22 mouse cellular contexts compared by ENCODE assay signal in genomic region chr4:46413406-46413805, GRCm38 (mm10). TPM values are rescaled to one million over a fixed set of nuclear protein-coding genes. Genes with fewer than 3 reads are reported as not detected.
DNase-seq lines count a peak whose midpoint lies in the region; ATAC-seq lines count a peak whose summit lies in the region.
"Had no signal": no experiment of that assay in that cellular context is flagged by ENCODE, and none has a peak within 500 bp of the region (broad histone marks: within the 10 kb centered on the region; RNA-seq: fewer than 3 reads in every experiment).

Hemgn (minus strand) TSS chr4:46413506.

- H3K27ac ChIP-seq in heart, embryonic 10.5 days, result no peak within 1 kb of the TSS; the same call in 1 of the 2 replicates
- no peak within 1 kb of the TSS for H3K27ac ChIP-seq in neural tube, embryonic 11.5 days (ENCODE audit: low read depth, low read length)
- H3K27ac ChIP-seq in neural tube, embryonic 15.5 days (replicated peaks), result no peak within 1 kb of the TSS
- no peak within 1 kb of the TSS for H3K27ac ChIP-seq in limb, embryonic 10.5 days
- no peak within 1 kb of the TSS for H3K27ac ChIP-seq in stomach, embryonic 16.5 days (ENCODE audit: low read length)
- H3K27ac ChIP-seq: heart, embryonic 13.5 days; hindbrain, embryonic 15.5 days had no signal

- DNase-seq in heart, embryonic 10.5 days (ENCODE audit: low spot score), result no peak
- DNase-seq in heart, postnatal 4 days, result no peak
- DNase-seq in neural tube, embryonic 11.5 days (ENCODE audit: low spot score), result no peak
- no peak for DNase-seq in limb, embryonic 10.5 days (ENCODE audit: low spot score)
- DNase-seq in thymus, postnatal 0 days (ENCODE audit: low spot score), result no peak
- DNase-seq in kidney, postnatal 25 days, result no peak
- DNase-seq: cerebellum, adult 11-12 months; gastrocnemius, postnatal 14 days; kidney, postnatal 10 days; lung, adult 18-20 months; lung, postnatal 4 days; right cerebral cortex, postnatal 4 days; thymus, postnatal 4 days had no signal

- no peaks in the 10 kb centered on the region for H3K36me3 ChIP-seq in heart, embryonic 10.5 days
- no peaks in the 10 kb centered on the region for H3K36me3 ChIP-seq in neural tube, embryonic 11.5 days (ENCODE audit: control insufficient read depth, insufficient read depth, low read length)
- no peaks in the 10 kb centered on the region for H3K36me3 ChIP-seq in neural tube, embryonic 15.5 days
- no peaks in the 10 kb centered on the region for H3K36me3 ChIP-seq in limb, embryonic 10.5 days
- no peaks in the 10 kb centered on the region for H3K36me3 ChIP-seq in stomach, embryonic 16.5 days (ENCODE audit: control insufficient read depth, insufficient read depth, low read length)
- H3K36me3 ChIP-seq: heart, embryonic 13.5 days; hindbrain, embryonic 15.5 days had no signal

- H3K27me3 ChIP-seq in heart, embryonic 10.5 days (ENCODE audit: insufficient read depth, poor library complexity, severe bottlenecking), result no peaks in the 10 kb centered on the region
- H3K27me3 ChIP-seq in neural tube, embryonic 11.5 days (ENCODE audit: control insufficient read depth, insufficient read depth, low read length), result no peaks in the 10 kb centered on the region
- H3K27me3 ChIP-seq in neural tube, embryonic 15.5 days (replicated peaks), result no peaks in the 10 kb centered on the region
- no peaks in the 10 kb centered on the region for H3K27me3 ChIP-seq in limb, embryonic 10.5 days (ENCODE audit: low read depth, poor library complexity, severe bottlenecking)
- no peaks in the 10 kb centered on the region for H3K27me3 ChIP-seq in stomach, embryonic 16.5 days (ENCODE audit: control insufficient read depth, insufficient read depth, low read length)
- H3K27me3 ChIP-seq: hindbrain, embryonic 15.5 days had no signal

- H3K9me3 ChIP-seq in heart, embryonic 10.5 days, result no peaks in the 10 kb centered on the region
- no peaks in the 10 kb centered on the region for H3K9me3 ChIP-seq in neural tube, embryonic 11.5 days (ENCODE audit: control insufficient read depth, low read length)
- H3K9me3 ChIP-seq in neural tube, embryonic 15.5 days (replicated peaks), result no peaks in the 10 kb centered on the region
- H3K9me3 ChIP-seq in limb, embryonic 10.5 days (replicated peaks), result no peaks in the 10 kb centered on the region
- H3K9me3 ChIP-seq in stomach, embryonic 16.5 days (replicated peaks; ENCODE audit: control insufficient read depth, low read length), result no peaks in the 10 kb centered on the region
- H3K9me3 ChIP-seq: heart, embryonic 13.5 days; hindbrain, embryonic 15.5 days had no signal

- no peak within 1 kb of the TSS for H3K9ac ChIP-seq in neural tube, embryonic 11.5 days (ENCODE audit: low read length)
- no peak within 1 kb of the TSS for H3K9ac ChIP-seq in neural tube, embryonic 15.5 days (replicated peaks)
- H3K9ac ChIP-seq in stomach, embryonic 16.5 days (ENCODE audit: low read length), result no peak within 1 kb of the TSS
- H3K9ac ChIP-seq: heart, embryonic 13.5 days; hindbrain, embryonic 15.5 days had no signal

- WGBS in heart, embryonic 10.5 days, result 79% methylated on average over 7 of the region's 7 CpGs
- 78% methylated on average over 7 of the region's 7 CpGs for WGBS in neural tube, embryonic 11.5 days
- WGBS in neural tube, embryonic 15.5 days, result 85% methylated on average over 7 of the region's 7 CpGs
- WGBS in limb, embryonic 10.5 days, result 82% methylated on average over 7 of the region's 7 CpGs
- WGBS in stomach, embryonic 16.5 days, result 74% methylated on average over 7 of the region's 7 CpGs

- H3K4me2 ChIP-seq in neural tube, embryonic 11.5 days (ENCODE audit: low read depth), result no peak within 1 kb of the TSS
- no peak within 1 kb of the TSS for H3K4me2 ChIP-seq in neural tube, embryonic 15.5 days
- no peak within 1 kb of the TSS for H3K4me2 ChIP-seq in stomach, embryonic 16.5 days (ENCODE audit: low read depth, low read length)
- H3K4me2 ChIP-seq: heart, embryonic 13.5 days; hindbrain, embryonic 15.5 days had no signal

- no peak for ATAC-seq in neural tube, embryonic 11.5 days (ENCODE audit: insufficient read depth, low FRiP score, low TSS enrichment)
- ATAC-seq in neural tube, embryonic 15.5 days (ENCODE audit: low FRiP score), result no peak
- no peak for ATAC-seq in stomach, embryonic 16.5 days (ENCODE audit: insufficient read depth, low FRiP score)
- ATAC-seq: intestine, postnatal 0 days; Patski had no signal

- no peaks in the 10 kb centered on the region; the same call in 1 of the 2 replicates for H3K4me1 ChIP-seq in heart, embryonic 10.5 days
- no peaks in the 10 kb centered on the region for H3K4me1 ChIP-seq in neural tube, embryonic 11.5 days (ENCODE audit: control insufficient read depth, insufficient read depth, low read length)
- H3K4me1 ChIP-seq in neural tube, embryonic 15.5 days, result no peaks in the 10 kb centered on the region
- no peaks in the 10 kb centered on the region for H3K4me1 ChIP-seq in limb, embryonic 10.5 days
- H3K4me1 ChIP-seq in stomach, embryonic 16.5 days (ENCODE audit: control insufficient read depth, insufficient read depth, low read length), result no peaks in the 10 kb centered on the region
- H3K4me1 ChIP-seq: hindbrain, embryonic 15.5 days had no signal

- no peak within 1 kb of the TSS for H3K4me3 ChIP-seq in heart, embryonic 10.5 days
- H3K4me3 ChIP-seq in neural tube, embryonic 11.5 days (ENCODE audit: low read depth, low read length), result no peak within 1 kb of the TSS
- H3K4me3 ChIP-seq in neural tube, embryonic 15.5 days (replicated peaks), result no peak within 1 kb of the TSS
- no peak within 1 kb of the TSS for H3K4me3 ChIP-seq in limb, embryonic 10.5 days
- H3K4me3 ChIP-seq in stomach, embryonic 16.5 days (replicated peaks; ENCODE audit: low read length), result no peak within 1 kb of the TSS
- H3K4me3 ChIP-seq: heart, embryonic 13.5 days; hindbrain, embryonic 15.5 days had no signal

RNA-seq across cellular contexts. Expression of gene Hemgn, which starts in this region (rescaled TPM):
- 35.8 and 50.0 TPM in 2 replicates for polyA plus RNA-seq in heart, embryonic 10.5 days (2016; fragmentation: Nextera tagmentation; extraction: Ambion mirVana)
- total RNA-seq in heart, postnatal 4 days (2021), result under 1 TPM in 1 of 2 experiments, not detected in 1; 0.36 TPM
- 15.8 and 15.9 TPM in 2 replicates for polyA plus RNA-seq in neural tube, embryonic 11.5 days (2014; fragmentation: Nextera tagmentation; extraction: Ambion mirVana)
- polyA plus RNA-seq in neural tube, embryonic 15.5 days (2015; fragmentation: Nextera tagmentation; extraction: Ambion mirVana), result 0.24 and 1.2 TPM in 2 replicates
- polyA plus RNA-seq in limb, embryonic 10.5 days (2016; fragmentation: Nextera tagmentation; extraction: Ambion mirVana), result 12.8 and 13.4 TPM in 2 replicates
- 16.6 and 17.6 TPM in 2 replicates for polyA plus RNA-seq in stomach, embryonic 16.5 days (2015; fragmentation: Nextera tagmentation; extraction: Ambion mirVana)
- 5.3 and 6.8 TPM in 2 replicates for polyA plus RNA-seq in thymus, postnatal 0 days (2015; fragmentation: Nextera tagmentation; extraction: Ambion mirVana)
- total RNA-seq: gastrocnemius, postnatal 14 days; layer of hippocampus, postnatal 10 days; left cerebral cortex, postnatal 10 days had no signal
- polyA plus RNA-seq: cortical plate, adult 2 months; Patski had no signal
